Mouse (Mus musculus) hindbrain, embryonic 14.5 days (tissue): ENCODE measurements around the gene Gm13283. TPM values are rescaled to one million over a fixed set of nuclear protein-coding genes. Genes with fewer than 3 reads are reported as not detected.
"Not testable (repeated sequence)": the region's sequence is repeated elsewhere in the genome, so short reads cannot be mapped to it uniquely, and the experiment has no call there.

Experiments
- ATAC-seq: fragments of 200-750 bp; cut with Nextera tagmentation; 2 replicates; pipeline ENCODE4 v1.8.0; 2017; ENCODE audit warnings: moderate number of reproducible peaks, mild to moderate bottlenecking, moderate TSS enrichment, moderate library complexity; ENCODE audit not compliant: low FRiP score
- DNase-seq: peaks from one replicate; pipeline ENCODE4 v3.0.0-alpha.2; 2015; ENCODE audit warnings: low spot score
- H3K27ac ChIP-seq: fragments of 300-500 bp; sonication (generic); 2 replicates; pipeline ENCODE4 v1.5.1; 2014; ENCODE audit warnings: mild to moderate bottlenecking, moderate library complexity
- H3K27me3 ChIP-seq: fragments of 300-500 bp; sonication (generic); 2 replicates; pipeline ENCODE4 v1.6.1; 2014; ENCODE audit warnings: mild to moderate bottlenecking, low read length, mixed read lengths; ENCODE audit not compliant: control insufficient read depth, insufficient read depth
- H3K36me3 ChIP-seq: fragments of 300-500 bp; sonication (generic); replicated peaks from 2 replicates; pipeline ENCODE4 v1.6.1; 2014; ENCODE audit not compliant: control insufficient read depth, insufficient read depth
- H3K4me1 ChIP-seq: fragments of 300-500 bp; sonication (generic); replicated peaks from 2 replicates; pipeline ENCODE4 v1.6.1; 2014; ENCODE audit warnings: antibody characterized with exemption, low read length, mixed read lengths; ENCODE audit not compliant: control insufficient read depth, insufficient read depth
- H3K4me2 ChIP-seq: fragments of 300-500 bp; sonication (generic); replicated peaks from 2 replicates; pipeline ENCODE4 v1.6.1; 2014; ENCODE audit warnings: mild to moderate bottlenecking, moderate library complexity
- H3K4me3 ChIP-seq: fragments of 300-500 bp; sonication (generic); replicated peaks from 2 replicates; pipeline ENCODE4 v1.5.1; 2014; ENCODE audit warnings: mild to moderate bottlenecking, low read length
- H3K9ac ChIP-seq: fragments of 300-500 bp; sonication (generic); 2 replicates; pipeline ENCODE4 v1.6.1; 2014
- H3K9me3 ChIP-seq: fragments of 300-500 bp; sonication (generic); 2 replicates; pipeline ENCODE4 v1.6.1; 2016; ENCODE audit warnings: low read length; ENCODE audit not compliant: control insufficient read depth
- WGBS: fragments of 180-500 bp; shearing (Covaris S2); extraction: QIAGEN DNeasy Blood & Tissue Kit; methylation state at CpG from one replicate; pipeline ENCODE4 v1.1.7; 2014; 5-methylcytosine and 5-hydroxymethylcytosine counted together
- polyA plus RNA-seq: library from polyadenylated mRNA; unstranded; fragments of >200 nt; fragmentation: Nextera tagmentation; extraction: Ambion mirVana; gene quantifications from 2 replicates; pipeline ENCODE4 v1.2.1, GENCODE M21; 2014

Gene Gm13283
- polyA plus RNA-seq, result 0.15 TPM in 1 of 2 replicates, not detected in the other

DNA sequence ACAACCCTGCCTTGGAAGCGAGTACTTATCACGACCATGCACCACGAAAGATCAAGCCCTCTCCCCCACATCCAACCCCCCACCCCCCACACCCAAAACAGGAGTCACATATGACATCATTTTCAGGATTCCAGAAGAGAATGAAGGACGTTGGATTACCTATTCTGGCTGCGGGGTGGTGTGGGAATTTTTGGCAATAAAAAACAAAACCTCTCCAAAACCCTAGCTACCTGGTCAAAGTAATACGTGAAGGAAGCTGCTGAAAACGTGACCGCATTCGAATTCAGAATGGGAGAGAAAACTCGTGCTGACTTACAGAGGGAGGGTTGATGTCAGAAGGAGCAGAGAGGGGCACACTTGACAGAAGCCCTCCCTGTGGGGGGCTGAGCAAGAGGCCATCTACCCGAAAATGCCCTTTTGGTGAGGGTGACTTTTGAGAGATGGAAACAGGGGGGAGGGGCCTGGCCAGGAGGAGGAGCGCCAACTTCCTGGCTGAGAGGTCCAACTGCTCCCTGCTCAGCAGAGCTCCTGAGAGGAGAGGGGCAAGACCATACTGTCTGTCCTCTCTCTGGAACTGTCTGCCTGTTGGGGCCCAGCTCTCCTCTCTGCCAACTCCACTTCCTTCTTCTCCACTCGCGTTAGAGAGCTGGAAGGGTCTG is at the start of gene Gm13283:
Gene Gm13283, plus strand, starts transcription at position 510 of the 659 bp plus-strand sequence.
- H3K4me1 ChIP-seq, H3K9me3 ChIP-seq, DNase-seq, H3K9ac ChIP-seq, H3K36me3 ChIP-seq, ATAC-seq, H3K27ac ChIP-seq, H3K27me3 ChIP-seq: not testable (repeated sequence)
- H3K4me3 ChIP-seq, result peak within 1 kb of the TSS; percentile 22
- H3K4me2 ChIP-seq, result peak within 1 kb of the TSS; percentile 60
- WGBS, result 26% methylated on average over 7 of the region's 14 CpGs

DNA sequence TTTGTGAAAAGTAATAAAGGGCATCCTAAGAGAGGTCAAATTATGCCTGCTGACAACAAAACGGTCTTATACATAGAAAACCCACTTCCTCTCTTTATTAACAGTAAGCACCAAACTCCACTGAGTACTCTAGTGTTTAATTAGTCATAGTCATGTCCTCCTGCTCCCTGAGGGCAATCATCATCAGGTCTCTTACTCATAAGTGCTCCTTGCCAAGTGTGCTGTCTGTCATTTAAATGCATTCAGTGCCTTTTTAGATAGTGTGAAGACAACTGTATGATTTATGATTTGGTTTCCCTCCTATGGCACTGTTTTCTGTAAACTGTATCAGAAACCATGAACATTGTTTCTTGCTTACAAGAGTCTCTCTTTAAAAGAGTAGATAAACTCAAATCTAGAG is 45.6 kb upstream of the Gm13283 start:
- DNase-seq (no peak), ATAC-seq (no peak)
- peaks cover 32% of the 10 kb centered on the region for H3K36me3 ChIP-seq
- H3K4me2 ChIP-seq, result no peak overlapping the region
- H3K4me1 ChIP-seq, result peaks cover 19% of the 10 kb centered on the region
- H3K9ac ChIP-seq, result no peak overlapping the region
- H3K27ac ChIP-seq, result no peak overlapping the region
- no peaks in the 10 kb centered on the region for H3K9me3 ChIP-seq
- no peak overlapping the region for H3K4me3 ChIP-seq
- WGBS, result 79% methylated on average over 1 of the region's 1 CpGs
- H3K27me3 ChIP-seq, result no peaks in the 10 kb centered on the region

DNA sequence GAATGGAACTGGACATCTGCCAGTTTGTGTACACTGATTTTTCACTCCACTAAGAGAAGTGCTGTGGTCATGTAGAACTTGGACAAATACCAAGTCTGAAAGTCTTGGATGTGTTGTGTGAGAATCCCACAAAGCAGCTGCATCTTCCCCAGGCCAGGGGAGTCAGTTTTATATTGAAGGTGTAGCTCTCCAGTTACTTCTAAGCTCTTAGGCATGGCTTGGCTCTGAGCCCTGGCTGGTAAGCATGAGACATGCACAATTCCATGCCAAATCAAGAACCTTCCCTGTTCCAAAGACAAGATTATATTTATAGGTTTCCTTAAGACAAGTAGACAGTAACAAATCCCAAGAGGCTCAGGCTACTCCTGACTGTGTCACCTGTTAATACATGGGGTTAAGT is 44.9 kb upstream of the Gm13283 start:
- H3K4me3 ChIP-seq, result no peak overlapping the region
- H3K4me1 ChIP-seq, result peaks cover 25% of the 10 kb centered on the region
- H3K4me2 ChIP-seq, result no peak overlapping the region
- no peak overlapping the region for H3K27ac ChIP-seq
- peaks cover 34% of the 10 kb centered on the region for H3K36me3 ChIP-seq
- H3K9me3 ChIP-seq, result no peaks in the 10 kb centered on the region
- no peaks in the 10 kb centered on the region for H3K27me3 ChIP-seq
- no peak for DNase-seq
- no peak overlapping the region for H3K9ac ChIP-seq
- ATAC-seq, result no peak

DNA sequence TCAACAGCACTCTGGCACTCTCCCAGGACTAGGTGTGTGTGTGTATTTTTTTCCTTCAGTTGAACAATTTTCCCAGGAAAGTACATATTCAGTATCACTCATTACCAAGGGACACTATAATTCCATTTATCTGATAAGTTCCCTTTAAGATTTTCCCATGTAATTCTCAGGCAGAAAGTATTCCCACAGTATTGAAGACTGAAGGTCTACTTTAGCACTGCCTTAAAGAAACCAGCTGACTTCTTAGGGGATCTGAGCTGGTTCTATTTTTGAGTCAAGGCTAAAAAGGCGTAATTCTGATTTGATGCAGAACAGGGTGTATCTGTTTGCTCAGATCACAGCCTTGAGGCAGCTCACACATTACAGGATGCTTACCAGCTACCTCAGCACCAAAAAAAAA is 41.2 kb upstream of the Gm13283 start:
- WGBS, result 72% methylated on average over 1 of the region's 1 CpGs

DNA sequence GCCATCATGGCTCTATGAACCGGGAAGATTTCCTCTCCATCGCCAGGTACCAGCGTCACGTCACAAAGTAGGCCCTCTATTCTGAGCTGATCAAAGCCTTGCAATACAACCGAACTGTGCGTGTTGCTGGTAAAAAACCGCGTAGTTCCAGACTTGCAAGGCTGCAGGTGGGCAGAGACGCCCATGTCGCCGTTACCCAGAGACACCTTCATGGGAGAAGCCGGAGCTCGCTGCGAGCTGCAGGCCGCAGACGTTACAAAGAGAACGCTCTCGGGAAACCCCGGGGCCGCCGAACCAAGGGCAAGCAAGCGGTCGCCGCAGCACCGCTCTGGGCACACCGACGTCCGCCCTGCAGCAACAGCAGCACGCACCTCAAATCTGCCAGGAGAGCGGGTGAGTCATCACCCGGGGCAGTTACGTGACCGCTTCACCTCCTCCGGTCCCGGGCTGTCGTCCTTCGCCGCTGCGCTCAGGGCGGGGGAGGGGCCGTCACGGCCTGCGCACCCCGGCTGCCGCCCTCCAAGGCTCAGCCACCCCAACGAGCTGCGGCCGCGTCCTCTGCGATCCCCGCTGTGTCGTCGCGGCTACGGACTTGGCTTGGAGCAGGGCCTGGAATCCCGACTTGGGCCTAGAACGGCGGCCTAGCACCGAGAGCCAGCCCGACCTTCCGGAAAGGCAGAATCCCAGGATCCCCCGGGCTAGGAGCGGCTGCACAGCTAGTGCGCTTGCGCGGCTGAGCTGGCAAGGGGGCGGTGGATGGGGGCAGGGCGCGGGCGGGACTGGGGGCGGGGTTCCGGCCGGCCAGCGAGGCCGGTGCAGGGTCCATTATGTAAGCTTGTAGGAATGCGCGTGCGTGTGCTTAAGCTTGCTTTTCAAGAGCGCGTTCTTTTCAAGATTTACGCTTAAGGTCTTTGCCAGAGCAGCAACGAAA is 37.9 kb upstream of the Gm13283 start, which contains the start of the genes Gm26566 and Klhl9:
Gene Gm26566, plus strand, starts transcription at position 15 of the 931 bp plus-strand sequence.
Gene Klhl9, minus strand, starts transcription at position 675 of the 931 bp plus-strand sequence.
- ATAC-seq (peak; percentile 99), DNase-seq (peak; percentile 92)
- H3K4me3 ChIP-seq, result peak within 1 kb of the TSS; percentile 94
- peak within 1 kb of the TSS; percentile 98 for H3K27ac ChIP-seq
- H3K27me3 ChIP-seq, result no peaks in the 10 kb centered on the region
- H3K9ac ChIP-seq, result peak within 1 kb of the TSS; percentile 99
- under 1% methylated on average over 80 of the region's 82 CpGs for WGBS
- peaks cover 10% of the 10 kb centered on the region for H3K36me3 ChIP-seq
- H3K4me2 ChIP-seq, result peak within 1 kb of the TSS; percentile 88
- peaks cover 35% of the 10 kb centered on the region for H3K4me1 ChIP-seq
- H3K9me3 ChIP-seq, result no peaks in the 10 kb centered on the region

More for the DNA sequence above, 41.2 kb upstream of the Gm13283 start:
- DNase-seq (no peak), ATAC-seq (no peak)
- no peaks in the 10 kb centered on the region for H3K9me3 ChIP-seq
- H3K9ac ChIP-seq, result peak overlapping the region; percentile 50
- peak overlapping the region; percentile 28 for H3K4me3 ChIP-seq
- H3K4me1 ChIP-seq, result peaks cover 38% of the 10 kb centered on the region
- peaks cover 40% of the 10 kb centered on the region for H3K36me3 ChIP-seq
- H3K27ac ChIP-seq, result no peak overlapping the region
- peak overlapping the region; percentile 88 for H3K4me2 ChIP-seq
- H3K27me3 ChIP-seq, result no peaks in the 10 kb centered on the region

DNA sequence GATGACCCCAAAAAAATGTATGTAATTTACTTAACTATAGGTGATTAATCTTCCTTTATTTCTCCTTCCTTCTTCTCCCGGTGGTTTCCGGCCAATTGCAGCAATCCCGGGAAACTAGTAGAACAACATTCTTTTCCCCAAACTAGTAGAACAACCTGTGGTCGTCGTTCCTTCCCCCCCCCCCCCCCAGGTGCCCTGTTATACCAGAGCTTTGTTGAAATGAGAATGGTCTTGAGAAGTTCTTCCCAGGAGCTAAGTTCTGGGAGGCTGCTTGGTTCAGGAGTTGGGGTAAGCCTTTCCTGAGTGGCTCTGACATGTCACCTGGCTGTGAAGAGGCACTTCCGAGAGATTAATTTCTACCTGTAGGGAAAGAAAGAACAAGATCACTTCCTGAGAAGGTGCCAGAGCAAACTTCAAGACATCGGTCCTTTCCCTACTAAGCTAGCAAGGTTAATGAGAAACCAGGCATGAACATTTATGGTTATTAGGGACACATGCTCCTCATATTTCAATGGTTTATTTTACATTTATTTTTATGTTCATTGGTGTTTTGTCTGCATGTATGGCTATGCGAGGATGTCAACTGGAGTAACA is 36.3 kb upstream of the Gm13283 start:
- H3K4me3 ChIP-seq, result no peak overlapping the region
- no peak overlapping the region for H3K9ac ChIP-seq
- no peak overlapping the region for H3K4me2 ChIP-seq
- 65% methylated on average over 8 of the region's 8 CpGs for WGBS
- H3K9me3 ChIP-seq, result no peaks in the 10 kb centered on the region
- no peak overlapping the region for H3K27ac ChIP-seq
- peaks cover 26% of the 10 kb centered on the region for H3K4me1 ChIP-seq
- no peak for ATAC-seq
- no peaks in the 10 kb centered on the region for H3K27me3 ChIP-seq
- H3K36me3 ChIP-seq, result peaks cover 9% of the 10 kb centered on the region
- no peak for DNase-seq

DNA sequence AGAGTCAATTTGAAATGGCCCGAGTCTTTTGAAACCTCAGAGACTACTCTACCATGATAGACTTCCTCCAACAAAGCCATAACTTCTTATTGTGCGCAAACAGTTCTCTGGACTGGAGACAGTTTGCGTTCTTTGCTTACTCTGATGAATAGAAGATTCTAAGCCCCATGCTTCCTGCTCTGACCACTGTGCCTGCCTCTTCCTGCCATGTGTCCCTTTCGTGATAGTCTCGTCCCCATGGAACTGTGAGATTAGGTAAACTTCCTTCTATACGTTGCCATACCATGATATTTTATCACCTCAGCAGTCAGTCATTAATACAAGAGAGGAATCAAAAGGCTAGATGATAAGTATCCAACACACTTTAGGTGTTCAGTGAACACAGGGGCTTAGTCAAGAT is 33.2 kb upstream of the Gm13283 start:
- Histone ChIP-seq H3K9ac (no peak overlapping the region), H3K9me3 (no peaks in the 10 kb centered on the region), H3K4me3 (no peak overlapping the region), H3K36me3 (no peaks in the 10 kb centered on the region), H3K27me3 (no peaks in the 10 kb centered on the region), H3K4me2 (no peak overlapping the region), H3K27ac (no peak overlapping the region), H3K4me1 (no peaks in the 10 kb centered on the region)
- DNase-seq (no peak), ATAC-seq (no peak)
- 88% methylated on average over 6 of the region's 6 CpGs for WGBS

DNA sequence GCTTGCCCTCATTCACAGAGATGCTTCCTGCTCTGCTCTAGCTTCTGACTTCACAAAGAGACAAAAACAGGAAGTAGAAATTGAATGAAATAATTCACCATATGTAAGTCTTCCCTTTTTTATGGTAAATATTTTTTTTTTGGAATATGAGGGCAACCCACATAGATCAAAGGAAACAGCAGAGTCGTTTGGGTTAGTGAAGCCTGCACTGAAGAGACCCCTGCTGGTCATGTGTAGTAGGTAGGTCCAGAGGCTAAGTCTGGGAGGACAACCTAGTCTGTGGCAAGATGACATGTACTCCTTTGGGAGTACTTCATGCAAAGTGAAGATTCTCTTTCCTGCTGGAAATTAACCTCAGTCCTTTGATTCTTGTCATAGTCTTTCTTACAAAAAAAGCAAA is 32.6 kb upstream of the Gm13283 start:
- 2% methylated on average over 1 of the region's 1 CpGs for WGBS
- H3K36me3 ChIP-seq, result no peaks in the 10 kb centered on the region
- H3K4me3 ChIP-seq, result no peak overlapping the region
- no peak overlapping the region for H3K27ac ChIP-seq
- H3K9me3 ChIP-seq, result no peaks in the 10 kb centered on the region
- ATAC-seq (no peak), DNase-seq (no peak)
- no peak overlapping the region for H3K9ac ChIP-seq
- no peak overlapping the region for H3K4me2 ChIP-seq
- no peaks in the 10 kb centered on the region for H3K4me1 ChIP-seq
- H3K27me3 ChIP-seq, result no peaks in the 10 kb centered on the region

DNA sequence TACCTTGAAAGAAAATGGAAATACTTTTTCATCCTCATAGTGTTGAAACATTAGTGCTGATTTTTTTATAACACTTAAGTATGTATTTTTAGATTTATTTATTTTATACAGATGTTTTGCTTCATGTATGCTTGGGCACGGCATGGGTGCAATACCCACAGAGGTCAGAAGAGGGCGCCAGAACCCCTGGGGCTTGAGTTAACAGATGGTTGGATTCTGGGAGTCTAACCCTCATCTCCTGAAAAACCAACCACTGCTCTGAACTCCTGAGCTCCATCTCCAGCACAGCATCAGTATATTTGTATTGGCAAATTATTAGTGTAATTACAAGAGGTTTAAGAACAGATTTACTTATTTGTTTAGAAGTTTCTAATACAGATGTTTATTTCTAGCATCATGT is 21.4 kb upstream of the Gm13283 start:
- Histone ChIP-seq H3K36me3 (no peaks in the 10 kb centered on the region), H3K9me3 (no peaks in the 10 kb centered on the region), H3K4me1 (no peaks in the 10 kb centered on the region), H3K27ac (no peak overlapping the region), H3K4me2 (no peak overlapping the region), H3K27me3 (no peaks in the 10 kb centered on the region), H3K4me3 (no peak overlapping the region), H3K9ac (no peak overlapping the region)
- WGBS, result 5% methylated on average over 2 of the region's 2 CpGs
- ATAC-seq (no peak), DNase-seq (peak; percentile 72)
